Mouse (Mus musculus) hindbrain, embryonic 15.5 days (tissue): ENCODE measurements around the gene C530008M17Rik. TPM values are rescaled to one million over a fixed set of nuclear protein-coding genes. Genes with fewer than 3 reads are reported as not detected.

Source experiments
- ATAC-seq: fragments of 200-750 bp; cut with Nextera tagmentation; 2 replicates; pipeline ENCODE4 v1.8.0; 2017; ENCODE audit warnings: low read depth, moderate number of reproducible peaks, moderate TSS enrichment; ENCODE audit not compliant: low FRiP score
- H3K27ac ChIP-seq: fragments of 300-500 bp; sonication (generic); replicated peaks from 2 replicates; pipeline ENCODE4 v1.5.1; 2015; ENCODE audit warnings: mild to moderate bottlenecking, inconsistent platforms
- H3K27me3 ChIP-seq: fragments of 300-500 bp; sonication (generic); 2 replicates; pipeline ENCODE4 v1.6.1; 2015; ENCODE audit warnings: control low read depth, inconsistent platforms
- H3K36me3 ChIP-seq: fragments of 300-500 bp; sonication (generic); 2 replicates; pipeline ENCODE4 v1.6.1; 2015; ENCODE audit warnings: control low read depth, inconsistent platforms
- H3K4me1 ChIP-seq: fragments of 300-500 bp; sonication (generic); replicated peaks from 2 replicates; pipeline ENCODE4 v1.6.1; 2015; ENCODE audit warnings: control low read depth, inconsistent platforms
- H3K4me2 ChIP-seq: fragments of 300-500 bp; sonication (generic); 2 replicates; pipeline ENCODE4 v1.6.1; 2015; ENCODE audit warnings: moderate library complexity, mild to moderate bottlenecking, inconsistent platforms
- H3K4me3 ChIP-seq: fragments of 300-500 bp; sonication (generic); 2 replicates; pipeline ENCODE4 v1.5.1; 2015; ENCODE audit warnings: mild to moderate bottlenecking, inconsistent platforms
- H3K9ac ChIP-seq: fragments of 300-500 bp; sonication (generic); 2 replicates; pipeline ENCODE4 v1.6.1; 2015; ENCODE audit warnings: inconsistent platforms
- H3K9me3 ChIP-seq: fragments of 300-500 bp; sonication (generic); 2 replicates; pipeline ENCODE4 v1.6.1; 2016; ENCODE audit warnings: control low read depth, inconsistent platforms
- WGBS: fragments of 180-500 bp; shearing (Covaris S2); methylation state at CpG from one replicate; pipeline ENCODE4 v1.1.7; 2015; 5-methylcytosine and 5-hydroxymethylcytosine counted together
- polyA plus RNA-seq: library from polyadenylated mRNA; unstranded; fragments of >200 nt; fragmentation: Nextera tagmentation; extraction: Ambion mirVana; gene quantifications from 2 replicates; pipeline ENCODE4 v1.2.1, GENCODE M21; 2015

C530008M17Rik gene
- polyA plus RNA-seq, 1 experiment from 2014 or later = 68.1 TPM

DNA sequence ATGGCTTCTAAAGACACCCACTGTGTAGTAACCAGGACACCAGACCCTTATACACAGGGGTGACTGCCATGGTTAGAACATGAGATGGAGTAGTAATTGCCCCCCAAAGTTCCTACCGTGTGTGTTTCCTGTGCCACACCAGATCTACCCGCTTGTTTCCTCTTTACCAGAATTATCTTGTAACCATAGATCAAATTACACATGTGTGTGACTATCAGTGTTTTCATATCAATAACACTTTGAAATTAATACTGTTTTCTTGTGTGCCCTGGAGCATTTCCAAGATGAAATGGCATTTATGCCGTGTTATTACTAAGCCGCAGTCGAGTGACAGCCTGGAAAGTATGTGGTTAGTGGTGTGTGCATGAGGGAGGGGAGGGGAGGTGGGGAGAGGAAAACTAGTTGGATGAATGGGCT is 33.9 kb downstream of the C530008M17Rik start:
- H3K4me1 ChIP-seq = peaks cover 25% of the 10 kb centered on the region
- no peak overlapping the region for H3K4me2 ChIP-seq
- no peak for ATAC-seq
- no peak overlapping the region for H3K27ac ChIP-seq
- no peaks in the 10 kb centered on the region for H3K36me3 ChIP-seq
- H3K4me3 ChIP-seq = no peak overlapping the region
- 61% methylated on average over 5 of the region's 5 CpGs for WGBS
- H3K9ac ChIP-seq = no peak overlapping the region
- H3K27me3 ChIP-seq = no peaks in the 10 kb centered on the region
- H3K9me3 ChIP-seq = no peaks in the 10 kb centered on the region

GRCm38 (mm10) chr5:76691251-76691650 is 34.9 kb downstream of the C530008M17Rik start:
- H3K27me3 ChIP-seq = no peaks in the 10 kb centered on the region
- WGBS = 68% methylated on average over 5 of the region's 5 CpGs
- H3K9ac ChIP-seq = no peak overlapping the region
- no peak for ATAC-seq
- no peak overlapping the region for H3K27ac ChIP-seq
- H3K9me3 ChIP-seq = no peaks in the 10 kb centered on the region
- no peak overlapping the region for H3K4me3 ChIP-seq
- peaks cover 25% of the 10 kb centered on the region for H3K4me1 ChIP-seq
- H3K36me3 ChIP-seq = no peaks in the 10 kb centered on the region
- no peak overlapping the region for H3K4me2 ChIP-seq

GRCm38 (mm10) chr5:76691706-76692424 is 35.6 kb downstream of the C530008M17Rik start:
- H3K4me3 ChIP-seq = no peak overlapping the region
- WGBS = 58% methylated on average over 12 of the region's 12 CpGs
- 0 out of 2 replicates have a peak overlapping the region, but pooled peaks have one; percentile 0 for H3K27ac ChIP-seq
- H3K4me2 ChIP-seq = no peak overlapping the region
- H3K36me3 ChIP-seq = no peaks in the 10 kb centered on the region
- no peak overlapping the region for H3K9ac ChIP-seq
- ATAC-seq = no peak
- no peaks in the 10 kb centered on the region for H3K27me3 ChIP-seq
- H3K9me3 ChIP-seq = no peaks in the 10 kb centered on the region
- peaks cover 25% of the 10 kb centered on the region for H3K4me1 ChIP-seq

DNA sequence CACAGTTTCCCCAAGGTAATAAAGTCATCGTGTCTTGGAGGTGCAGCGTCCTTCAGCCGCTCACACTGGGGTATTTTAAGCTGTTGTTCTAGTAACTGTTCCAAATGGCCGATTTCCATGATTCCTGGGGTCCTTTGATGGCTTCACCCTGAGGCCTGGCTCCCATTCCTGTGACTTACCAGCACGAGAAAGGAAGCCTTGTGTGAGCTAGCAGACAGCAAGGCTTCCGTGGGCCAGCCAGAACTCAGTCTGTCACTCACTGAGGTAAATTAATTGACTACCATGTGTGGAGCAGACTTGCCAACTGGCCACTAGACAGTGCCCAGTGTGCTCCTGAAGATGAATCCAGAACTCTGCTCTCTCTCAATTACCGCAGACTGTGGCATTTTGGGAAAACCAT is 41.2 kb downstream of the C530008M17Rik start:
- Histone ChIP-seq H3K4me1 (peaks cover 45% of the 10 kb centered on the region), H3K4me2 (no peak overlapping the region), H3K27ac (no peak overlapping the region), H3K4me3 (no peak overlapping the region), H3K9ac (no peak overlapping the region), H3K27me3 (no peaks in the 10 kb centered on the region), H3K36me3 (no peaks in the 10 kb centered on the region), H3K9me3 (no peaks in the 10 kb centered on the region)
- peak; percentile 66 for ATAC-seq
- 37% methylated on average over 7 of the region's 7 CpGs for WGBS

DNA sequence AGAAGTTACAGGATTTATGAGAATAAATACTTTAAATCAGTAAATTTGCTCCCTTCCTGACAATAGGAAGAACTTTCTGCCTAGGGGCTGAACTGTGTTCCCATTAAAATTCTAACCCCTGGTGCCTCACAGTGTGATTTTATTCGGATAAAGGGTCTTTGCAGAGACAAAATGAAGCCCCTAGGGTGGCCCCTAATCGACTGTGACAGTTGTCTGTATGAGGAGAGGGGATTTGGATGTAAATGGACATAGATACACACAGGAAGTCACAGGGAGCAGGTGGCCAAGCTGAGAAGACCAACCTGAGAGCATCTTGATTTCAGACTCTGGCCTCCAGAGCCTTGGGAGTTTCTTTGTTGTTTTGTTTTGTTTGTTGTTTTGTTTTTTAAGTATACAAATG is 41.9 kb downstream of the C530008M17Rik start:
- Histone ChIP-seq H3K9me3 (no peaks in the 10 kb centered on the region), H3K9ac (no peak overlapping the region), H3K27ac (no peak overlapping the region), H3K4me3 (no peak overlapping the region), H3K36me3 (no peaks in the 10 kb centered on the region), H3K4me2 (no peak overlapping the region), H3K4me1 (peaks cover 47% of the 10 kb centered on the region), H3K27me3 (no peaks in the 10 kb centered on the region)
- no peak for ATAC-seq
- WGBS = 9% methylated on average over 2 of the region's 2 CpGs

- Histone ChIP-seq H3K36me3 (no peaks in the 10 kb centered on the region), H3K9me3 (no peaks in the 10 kb centered on the region), H3K4me1 (peaks cover 61% of the 10 kb centered on the region), H3K27me3 (no peaks in the 10 kb centered on the region), H3K9ac (no peak overlapping the region), H3K27ac (no peak overlapping the region), H3K4me2 (no peak overlapping the region), H3K4me3 (no peak overlapping the region)
- WGBS = 82% methylated on average over 13 of the region's 13 CpGs
- ATAC-seq = no peak
Observed at GRCm38 (mm10) chr5:76701127-76701853, 45.0 kb downstream of the C530008M17Rik start.

DNA sequence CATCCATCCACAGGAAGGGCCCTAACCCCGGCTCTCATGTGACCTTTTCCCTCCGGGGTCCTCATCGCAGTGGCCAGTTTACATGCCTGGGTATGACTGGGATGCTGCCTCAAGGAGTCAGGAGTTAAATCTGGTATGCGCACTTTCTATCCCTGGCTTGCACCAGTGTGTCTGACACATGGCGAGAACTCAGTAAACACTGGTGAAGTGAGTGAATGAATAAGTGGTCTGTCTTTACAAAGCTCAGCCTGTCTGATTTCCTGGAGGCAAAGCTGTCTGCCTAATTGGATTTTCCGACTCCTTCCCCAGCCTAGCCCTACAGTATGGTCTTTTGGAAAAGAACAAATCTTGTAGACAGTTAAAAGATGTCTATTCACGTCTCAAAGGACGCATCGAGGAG is 45.8 kb downstream of the C530008M17Rik start:
- Histone ChIP-seq H3K27me3 (no peaks in the 10 kb centered on the region), H3K9ac (no peak overlapping the region), H3K9me3 (no peaks in the 10 kb centered on the region), H3K4me3 (no peak overlapping the region), H3K27ac (peak overlapping the region; percentile 52; the same call in 1 of the 2 replicates), H3K36me3 (no peaks in the 10 kb centered on the region), H3K4me2 (peak overlapping the region; percentile 18; the same call in 1 of the 2 replicates), H3K4me1 (peaks cover 65% of the 10 kb centered on the region)
- no peak for ATAC-seq
- WGBS = 39% methylated on average over 9 of the region's 9 CpGs

- Histone ChIP-seq H3K4me3 (no peak overlapping the region), H3K27ac (peak overlapping the region; percentile 52; the same call in 1 of the 2 replicates), H3K27me3 (no peaks in the 10 kb centered on the region), H3K9me3 (no peaks in the 10 kb centered on the region), H3K4me2 (peak overlapping the region; percentile 18; the same call in 1 of the 2 replicates), H3K9ac (no peak overlapping the region), H3K4me1 (peaks cover 61% of the 10 kb centered on the region), H3K36me3 (no peaks in the 10 kb centered on the region)
- 22% methylated on average over 12 of the region's 12 CpGs for WGBS
- ATAC-seq = no peak
Observed at GRCm38 (mm10) chr5:76702646-76703045, 46.3 kb downstream of the C530008M17Rik start.

- Histone ChIP-seq H3K9ac (no peak overlapping the region), H3K4me3 (no peak overlapping the region), H3K4me2 (no peak overlapping the region), H3K27me3 (no peaks in the 10 kb centered on the region), H3K9me3 (no peaks in the 10 kb centered on the region), H3K4me1 (peaks cover 52% of the 10 kb centered on the region), H3K27ac (peak overlapping the region; percentile 53), H3K36me3 (no peaks in the 10 kb centered on the region)
- ATAC-seq = no peak
- WGBS = 62% methylated on average over 11 of the region's 11 CpGs
Observed at GRCm38 (mm10) chr5:76705307-76706173, 49.2 kb downstream of the C530008M17Rik start.

GRCm38 (mm10) chr5:76707072-76707471 is 50.8 kb downstream of the C530008M17Rik start:
- Histone ChIP-seq H3K9me3 (no peaks in the 10 kb centered on the region), H3K27me3 (no peaks in the 10 kb centered on the region), H3K36me3 (no peaks in the 10 kb centered on the region), H3K4me1 (peaks cover 38% of the 10 kb centered on the region), H3K4me2 (no peak overlapping the region), H3K27ac (0 out of 2 replicates have a peak overlapping the region, but pooled peaks have one; percentile 53), H3K4me3 (no peak overlapping the region), H3K9ac (no peak overlapping the region)
- ATAC-seq = no peak
- WGBS = 89% methylated on average over 3 of the region's 3 CpGs

DNA sequence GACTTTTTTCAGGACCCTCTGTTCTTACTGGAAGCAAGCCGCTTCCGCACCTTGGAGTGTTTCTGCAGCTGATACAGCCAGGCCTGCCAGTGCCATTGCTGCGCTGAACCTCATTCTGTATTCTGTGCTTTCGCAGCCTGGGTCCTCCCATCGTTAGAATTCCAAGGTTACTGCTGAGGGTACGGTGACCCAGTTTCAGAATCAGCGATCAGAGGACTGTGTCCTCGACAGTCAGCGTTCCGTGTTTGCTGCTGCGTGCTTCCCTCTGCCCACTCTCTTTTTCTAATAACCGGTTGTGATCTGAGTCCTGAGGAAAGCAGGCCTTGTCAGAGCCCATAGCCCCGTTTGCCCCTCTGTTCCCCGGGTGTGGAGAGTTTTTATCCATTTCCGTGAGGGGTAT is 51.7 kb downstream of the C530008M17Rik start:
- H3K27me3 ChIP-seq = no peaks in the 10 kb centered on the region
- no peak overlapping the region for H3K4me2 ChIP-seq
- peaks cover 32% of the 10 kb centered on the region for H3K4me1 ChIP-seq
- peak overlapping the region; percentile 53; the same call in 1 of the 2 replicates for H3K27ac ChIP-seq
- H3K9ac ChIP-seq = no peak overlapping the region
- 0 out of 2 replicates have a peak, but pooled peaks have one; percentile 42 for ATAC-seq
- H3K36me3 ChIP-seq = no peaks in the 10 kb centered on the region
- 65% methylated on average over 15 of the region's 15 CpGs for WGBS
- H3K9me3 ChIP-seq = no peaks in the 10 kb centered on the region
- H3K4me3 ChIP-seq = no peak overlapping the region
